Mouse (Mus musculus): ENCODE results near the gene Riiad1.

GRCm38 (mm10) chr3:94476301-94477035 lies 3.7 kb downstream of the Riiad1 start:
- TF ChIP-seq CTCF (IDR thresholded peaks at IDR 0.05; ENCODE audit: low read depth) (no peak), EP300 (IDR thresholded peaks at IDR 0.05; ENCODE audit: low read depth) (no peak)

Data from heart, postnatal 0 days (tissue).